ENCODE assay signal across 13 mouse cellular contexts in genomic region chr5:139545673-139546335, GRCm38 (mm10). TPM values are rescaled to one million over a fixed set of nuclear protein-coding genes. Genes with fewer than 3 reads are reported as not detected.
DNase-seq lines count a peak whose midpoint lies in the region; ATAC-seq lines count a peak whose summit lies in the region.
"Had no signal": no experiment of that assay in that cellular context is flagged by ENCODE, and none has a peak within 500 bp of the region (broad histone marks: within the 10 kb centered on the region; RNA-seq: fewer than 3 reads in every experiment).

No protein-coding gene starts in this region.

- peak overlapping the region; percentile 60 for H3K4me3 ChIP-seq in kidney, embryonic 16.5 days (ENCODE audit: low read length)
- H3K4me3 ChIP-seq in forebrain, embryonic 14.5 days (ENCODE audit: low read depth, low read length): peak overlapping the region; percentile 16
- peak overlapping the region; percentile 45 for H3K4me3 ChIP-seq in midbrain, embryonic 11.5 days (ENCODE audit: low read depth, low read length)

- ATAC-seq in kidney, embryonic 16.5 days (ENCODE audit: low FRiP score, low TSS enrichment): no peak
- no peak for ATAC-seq in forebrain, embryonic 14.5 days
- no peak for ATAC-seq in midbrain, embryonic 11.5 days (ENCODE audit: low FRiP score)
- ATAC-seq in erythroid progenitor cell, adult 5-6 weeks (replicated peaks; ENCODE audit: low FRiP score, poor library complexity, severe bottlenecking): no peak

- 4% methylated on average over 9 of the region's 9 CpGs for WGBS in kidney, embryonic 16.5 days
- 2% methylated on average over 9 of the region's 9 CpGs for WGBS in forebrain, embryonic 14.5 days
- WGBS in midbrain, embryonic 11.5 days: 3% methylated on average over 9 of the region's 9 CpGs

- peak overlapping the region; percentile 58 for H3K4me2 ChIP-seq in kidney, embryonic 16.5 days (replicated peaks; ENCODE audit: low read depth, low read length)
- 0 out of 2 replicates have a peak overlapping the region, but pooled peaks have one; percentile 25 for H3K4me2 ChIP-seq in forebrain, embryonic 14.5 days (ENCODE audit: low read length)
- H3K4me2 ChIP-seq in midbrain, embryonic 11.5 days: peak overlapping the region; percentile 41
- H3K4me2 ChIP-seq: lung, embryonic 14.5 days had no signal

- DNase-seq in kidney, adult 11 months: no peak
- no peak for DNase-seq in forebrain, embryonic 14.5 days (ENCODE audit: low spot score)
- DNase-seq in midbrain, embryonic 11.5 days (ENCODE audit: low spot score, missing footprints): peak; percentile 93
- no peak for DNase-seq in left cerebral cortex, adult 18-20 months (ENCODE audit: low spot score in 2 of 2)
- no peak for DNase-seq in testis, postnatal 10 days (ENCODE audit: low spot score)
- DNase-seq: heart, postnatal 36 days; lung, embryonic 14.5 days had no signal

- H3K27ac ChIP-seq in kidney, embryonic 16.5 days (ENCODE audit: low read length): peak overlapping the region; percentile 84
- H3K27ac ChIP-seq in forebrain, embryonic 14.5 days (ENCODE audit: low read depth, low read length): no peak overlapping the region
- H3K27ac ChIP-seq in midbrain, embryonic 11.5 days (ENCODE audit: low read depth, low read length): peak overlapping the region; percentile 79

- peaks cover 7% of the 10 kb centered on the region; the same call in 1 of the 2 replicates for H3K4me1 ChIP-seq in kidney, embryonic 16.5 days (ENCODE audit: insufficient read depth, low read length)
- H3K4me1 ChIP-seq in forebrain, embryonic 14.5 days (ENCODE audit: control insufficient read depth, insufficient read depth, low read length): no peaks in the 10 kb centered on the region; the same call in 1 of the 2 replicates
- H3K4me1 ChIP-seq in midbrain, embryonic 11.5 days (ENCODE audit: control insufficient read depth, insufficient read depth, low read length): peaks cover 7% of the 10 kb centered on the region

- peaks cover 89% of the 10 kb centered on the region for H3K27me3 ChIP-seq in kidney, embryonic 16.5 days (ENCODE audit: insufficient read depth, low read length)
- H3K27me3 ChIP-seq in forebrain, embryonic 14.5 days (replicated peaks; ENCODE audit: control insufficient read depth, insufficient read depth, low read length): peaks cover 80% of the 10 kb centered on the region
- H3K27me3 ChIP-seq in midbrain, embryonic 11.5 days (ENCODE audit: control insufficient read depth, insufficient read depth, low read length): peaks cover 94% of the 10 kb centered on the region

- H3K36me3 ChIP-seq in kidney, embryonic 16.5 days (ENCODE audit: insufficient read depth, low read length): no peaks in the 10 kb centered on the region
- no peaks in the 10 kb centered on the region for H3K36me3 ChIP-seq in forebrain, embryonic 14.5 days (ENCODE audit: control insufficient read depth, insufficient read depth, low read length)
- no peaks in the 10 kb centered on the region for H3K36me3 ChIP-seq in midbrain, embryonic 11.5 days (ENCODE audit: control insufficient read depth, insufficient read depth, low read length)

- H3K9me3 ChIP-seq in kidney, embryonic 16.5 days (ENCODE audit: low read length): no peaks in the 10 kb centered on the region
- H3K9me3 ChIP-seq in forebrain, embryonic 14.5 days (replicated peaks; ENCODE audit: control insufficient read depth, low read length): no peaks in the 10 kb centered on the region
- no peaks in the 10 kb centered on the region for H3K9me3 ChIP-seq in midbrain, embryonic 11.5 days (ENCODE audit: control insufficient read depth, low read length)

- H3K9ac ChIP-seq in kidney, embryonic 16.5 days (replicated peaks; ENCODE audit: low read length): peak overlapping the region; percentile 80
- peak overlapping the region; percentile 22 for H3K9ac ChIP-seq in forebrain, embryonic 14.5 days (ENCODE audit: low read length)
- peak overlapping the region; percentile 67 for H3K9ac ChIP-seq in midbrain, embryonic 11.5 days (ENCODE audit: low read length)
- H3K9ac ChIP-seq: lung, embryonic 14.5 days had no signal

RNA-seq across cellular contexts. Expression of gene Uncx, which starts 2.5 kb away (rescaled TPM):
- polyA plus RNA-seq in kidney, embryonic 16.5 days (2015; fragmentation: Nextera tagmentation; extraction: Ambion mirVana): 52.8 and 65.4 TPM in 2 replicates
- 2.3 and 3.5 TPM in 2 replicates for polyA plus RNA-seq in forebrain, embryonic 14.5 days (2014; fragmentation: Nextera tagmentation; extraction: Ambion mirVana)
- 41.8 and 46.4 TPM in 2 replicates for polyA plus RNA-seq in midbrain, embryonic 11.5 days (2014; fragmentation: Nextera tagmentation; extraction: Ambion mirVana)
- total RNA-seq in left cerebral cortex, adult 18-20 months (2021): under 1 TPM; 0.23 to 0.30 TPM
- total RNA-seq in erythroid progenitor cell, adult 5-6 weeks (2015; ENCODE audit: low replicate concordance): not detected in 2 replicates
- not detected in 2 replicates for total RNA-seq in erythroid progenitor cell, adult 5-6 weeks (2017; ENCODE audit: low replicate concordance)
- total RNA-seq: CH12.LX; heart, postnatal 36 days; monocyte, adult 5-6 weeks had no signal
- polyA plus RNA-seq: gonadal fat pad, adult 2 months; large intestine, adult 2 months; lung, embryonic 14.5 days had no signal

Comparison
In these comparisons a context has a peak if more than half of its experiments do, and no peak if none do; other contexts are left out.
1. H3K9ac ChIP-seq: peak in every context shown above with its lines; median percentile 80 in kidney, embryonic 16.5 days; 67 in midbrain, embryonic 11.5 days; 22 in forebrain, embryonic 14.5 days.